Mouse (Mus musculus) midbrain, postnatal 0 days (tissue): ENCODE results near the gene Rock2. TPM values are rescaled to one million over a fixed set of nuclear protein-coding genes. Genes with fewer than 3 reads are reported as not detected.

ENCODE experiments used
- ATAC-seq: fragments of 200-750 bp; cut with Nextera tagmentation; 2 replicates; pipeline ENCODE4 v1.8.0; 2017; ENCODE audit warnings: moderate number of reproducible peaks, mild to moderate bottlenecking, moderate TSS enrichment, moderate library complexity; ENCODE audit not compliant: low FRiP score
- DNase-seq: peaks from one replicate; pipeline ENCODE4 v3.0.0-alpha.2; 2015; ENCODE audit warnings: low spot score
- H3K27ac ChIP-seq: fragments of 300-500 bp; sonication (generic); 2 replicates; pipeline ENCODE4 v1.5.1; 2014; ENCODE audit warnings: low read depth, mild to moderate bottlenecking, low read length, mixed read lengths
- H3K27me3 ChIP-seq: fragments of 300-500 bp; sonication (generic); 2 replicates; pipeline ENCODE4 v1.6.1; 2014; ENCODE audit warnings: low read length, control low read depth, mixed read lengths; ENCODE audit not compliant: insufficient read depth
- H3K36me3 ChIP-seq: fragments of 300-500 bp; sonication (generic); 2 replicates; pipeline ENCODE4 v1.6.1; 2014; ENCODE audit warnings: low read length, control low read depth, mixed read lengths; ENCODE audit not compliant: insufficient read depth
- H3K4me1 ChIP-seq: fragments of 300-500 bp; sonication (generic); 2 replicates; pipeline ENCODE4 v1.6.1; 2014; ENCODE audit warnings: mild to moderate bottlenecking, control low read depth, antibody characterized with exemption, low read length, mixed read lengths; ENCODE audit not compliant: insufficient read depth
- H3K4me2 ChIP-seq: fragments of 300-500 bp; sonication (generic); 2 replicates; pipeline ENCODE4 v1.6.1; 2014; ENCODE audit warnings: low read depth, mild to moderate bottlenecking, low read length, mixed read lengths; ENCODE audit not compliant: poor library complexity, severe bottlenecking
- H3K4me3 ChIP-seq: fragments of 300-500 bp; sonication (generic); 2 replicates; pipeline ENCODE4 v1.5.1; 2014; ENCODE audit warnings: low read depth, mild to moderate bottlenecking, low read length, moderate library complexity
- H3K9ac ChIP-seq: fragments of 300-500 bp; sonication (generic); replicated peaks from 2 replicates; pipeline ENCODE4 v1.6.1; 2014; ENCODE audit warnings: mild to moderate bottlenecking, low read length, moderate library complexity, mixed read lengths; ENCODE audit not compliant: poor library complexity, severe bottlenecking
- H3K9me3 ChIP-seq: fragments of 300-500 bp; sonication (generic); 2 replicates; pipeline ENCODE4 v1.6.1; 2016; ENCODE audit warnings: low read length, control low read depth
- CTCF ChIP-seq: IDR thresholded peaks from 2 replicates; pipeline ENCODE4 v1.5.1; 2016; ENCODE audit warnings: antibody characterized with exemption, mild to moderate bottlenecking
- WGBS: fragments of 180-500 bp; shearing (Covaris S2); extraction: QIAGEN DNeasy Blood & Tissue Kit; methylation state at CpG from one replicate; pipeline ENCODE4 v1.1.7; 2014; 5-methylcytosine and 5-hydroxymethylcytosine counted together
- polyA plus RNA-seq: library from polyadenylated mRNA; unstranded; fragments of >200 nt; fragmentation: Nextera tagmentation; extraction: Ambion mirVana; gene quantifications from 2 replicates; pipeline ENCODE4 v1.2.1, GENCODE M21; 2015
- total RNA-seq: library from RNA; depleted of rRNA; stranded (reverse); fragments of >200 nt; gene quantifications from 2 replicates; pipeline ENCODE4 v1.2.3, GENCODE M21; 2014

Gene Rock2
- total and polyA plus RNA-seq, 2 experiments from 2014 or later = 12.7 to 27.3 TPM

DNA sequence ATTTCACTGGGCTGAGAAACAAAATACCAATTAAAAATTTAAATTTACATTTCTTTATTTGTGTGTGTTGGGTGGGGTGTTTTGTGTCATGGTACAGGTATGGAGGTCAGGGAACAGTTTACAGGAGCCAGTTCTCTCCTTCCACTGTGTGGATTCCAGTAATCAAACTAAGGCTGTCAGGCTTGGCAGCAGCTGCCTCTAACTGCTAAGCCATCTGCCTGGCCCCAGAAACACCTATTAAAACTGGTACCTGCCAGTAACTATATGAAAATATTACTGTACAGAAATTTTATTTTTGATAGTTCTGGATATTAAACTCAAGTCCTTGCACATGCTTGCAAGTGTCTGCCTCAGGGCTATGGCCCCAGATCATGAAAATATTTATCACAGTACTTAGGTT lies 4.1 kb downstream of the Rock2 start:
- H3K27ac ChIP-seq = no peak overlapping the region
- ATAC-seq (no peak), DNase-seq (no peak)
- no peaks in the 10 kb centered on the region for H3K27me3 ChIP-seq
- H3K4me2 ChIP-seq = no peak overlapping the region
- no peaks in the 10 kb centered on the region for H3K9me3 ChIP-seq
- no peak overlapping the region for H3K9ac ChIP-seq
- no peak for TF ChIP-seq CTCF
- peaks cover 12% of the 10 kb centered on the region; the same call in 1 of the 2 replicates for H3K4me1 ChIP-seq
- no peaks in the 10 kb centered on the region for H3K36me3 ChIP-seq
- no peak overlapping the region for H3K4me3 ChIP-seq

DNA sequence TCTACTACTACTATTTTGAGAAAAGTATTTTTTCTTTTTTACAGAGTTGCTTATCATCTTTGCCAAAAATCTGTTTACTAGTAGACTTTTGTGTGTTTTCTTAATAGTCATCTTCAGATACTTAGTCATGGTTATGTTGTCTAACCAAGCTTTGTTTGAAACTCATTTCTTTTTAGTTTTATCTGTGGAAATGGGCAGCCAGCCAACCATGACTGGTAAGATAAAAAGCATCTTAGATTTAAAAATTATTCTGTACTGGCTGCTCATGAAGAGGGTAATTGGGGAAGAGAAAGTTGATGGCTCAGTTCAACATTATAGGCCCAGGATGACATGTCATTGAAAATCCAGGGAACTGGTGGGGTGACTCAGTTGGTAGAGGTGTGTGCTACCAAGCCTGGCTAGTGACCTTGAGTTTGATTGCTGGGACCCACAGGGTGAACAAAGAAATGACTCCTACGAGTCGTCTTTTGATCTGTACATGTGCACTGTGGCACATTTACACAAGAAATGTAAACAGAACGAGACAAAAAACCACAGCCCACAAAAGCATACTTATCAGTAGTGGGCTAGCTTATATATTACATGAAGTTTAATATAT lies 6.0 kb downstream of the Rock2 start:
- no peak overlapping the region for H3K9ac ChIP-seq
- peaks cover 7% of the 10 kb centered on the region; the same call in 1 of the 2 replicates for H3K4me1 ChIP-seq
- no peaks in the 10 kb centered on the region for H3K27me3 ChIP-seq
- H3K36me3 ChIP-seq = no peaks in the 10 kb centered on the region
- TF ChIP-seq CTCF = no peak
- no peaks in the 10 kb centered on the region for H3K9me3 ChIP-seq
- no peak overlapping the region for H3K27ac ChIP-seq
- no peak for ATAC-seq
- H3K4me3 ChIP-seq = no peak overlapping the region
- no peak overlapping the region for H3K4me2 ChIP-seq
- WGBS = 46% methylated on average over 3 of the region's 3 CpGs
- no peak for DNase-seq

DNA sequence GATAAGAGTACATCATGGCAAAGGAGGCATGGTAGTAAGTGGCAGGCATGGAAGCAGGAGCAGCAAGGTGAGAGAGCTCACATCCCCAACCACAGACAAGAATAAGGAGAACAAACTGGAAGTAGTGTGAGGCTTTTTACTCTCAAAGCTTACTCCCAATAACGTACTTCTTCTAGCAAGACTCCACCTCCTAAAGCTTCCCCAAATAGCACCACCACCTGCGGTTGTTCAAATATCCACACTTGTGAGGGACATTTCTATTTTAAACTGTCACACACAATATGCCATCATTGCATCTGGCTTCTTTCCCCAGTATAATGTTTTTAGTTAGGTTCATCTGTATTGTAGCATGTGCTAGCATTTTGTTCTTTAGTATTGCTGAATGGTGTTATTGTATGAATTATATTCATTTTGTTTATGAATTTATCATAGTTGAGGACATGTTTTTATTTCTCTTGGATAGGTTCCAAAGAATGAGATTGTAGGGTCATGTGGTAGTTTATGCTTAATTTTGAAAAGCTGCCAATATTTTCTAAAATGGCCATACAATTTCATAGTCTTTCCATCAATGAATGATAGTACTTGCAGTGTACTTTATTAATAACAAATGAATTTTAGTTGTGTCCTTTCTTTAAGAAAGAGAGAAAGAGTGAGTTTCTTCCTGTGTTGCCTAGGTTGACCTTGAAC lies 9.4 kb downstream of the Rock2 start:
- no peak overlapping the region for H3K4me2 ChIP-seq
- H3K9me3 ChIP-seq = no peaks in the 10 kb centered on the region
- no peak overlapping the region for H3K4me3 ChIP-seq
- no peak for DNase-seq
- ATAC-seq = no peak
- H3K36me3 ChIP-seq = no peaks in the 10 kb centered on the region
- no peaks in the 10 kb centered on the region for H3K27me3 ChIP-seq
- WGBS = 82% methylated on average over 2 of the region's 2 CpGs
- TF ChIP-seq CTCF = no peak
- H3K4me1 ChIP-seq = no peaks in the 10 kb centered on the region
- H3K27ac ChIP-seq = no peak overlapping the region
- H3K9ac ChIP-seq = no peak overlapping the region

DNA sequence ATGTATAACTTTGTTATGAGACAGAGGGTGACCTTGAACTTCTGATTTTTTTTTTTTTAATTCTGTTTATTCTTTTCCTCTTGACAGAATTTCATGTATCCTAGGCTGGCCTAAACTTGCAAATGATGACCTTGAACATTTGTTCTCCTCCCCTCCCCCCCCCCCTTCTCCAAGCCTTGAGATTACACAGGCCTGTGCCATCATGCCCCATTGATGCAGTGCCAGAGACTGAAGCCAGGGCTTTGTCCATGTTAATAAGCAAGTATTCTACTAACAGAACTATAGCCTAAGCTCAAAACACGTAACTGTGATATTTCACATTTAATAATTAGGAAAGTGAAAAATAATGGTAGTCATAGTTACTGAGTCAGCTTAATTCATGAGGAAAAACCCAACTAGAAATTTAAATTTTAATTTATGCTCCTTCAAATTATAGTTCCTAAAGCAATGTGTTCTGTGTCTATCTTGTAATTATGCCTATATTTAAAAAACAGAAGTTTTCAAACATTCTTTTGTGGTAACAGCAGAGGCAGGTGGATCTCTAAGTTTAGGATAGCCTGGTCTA lies 12.7 kb downstream of the Rock2 start:
- TF ChIP-seq CTCF = no peak

DNA sequence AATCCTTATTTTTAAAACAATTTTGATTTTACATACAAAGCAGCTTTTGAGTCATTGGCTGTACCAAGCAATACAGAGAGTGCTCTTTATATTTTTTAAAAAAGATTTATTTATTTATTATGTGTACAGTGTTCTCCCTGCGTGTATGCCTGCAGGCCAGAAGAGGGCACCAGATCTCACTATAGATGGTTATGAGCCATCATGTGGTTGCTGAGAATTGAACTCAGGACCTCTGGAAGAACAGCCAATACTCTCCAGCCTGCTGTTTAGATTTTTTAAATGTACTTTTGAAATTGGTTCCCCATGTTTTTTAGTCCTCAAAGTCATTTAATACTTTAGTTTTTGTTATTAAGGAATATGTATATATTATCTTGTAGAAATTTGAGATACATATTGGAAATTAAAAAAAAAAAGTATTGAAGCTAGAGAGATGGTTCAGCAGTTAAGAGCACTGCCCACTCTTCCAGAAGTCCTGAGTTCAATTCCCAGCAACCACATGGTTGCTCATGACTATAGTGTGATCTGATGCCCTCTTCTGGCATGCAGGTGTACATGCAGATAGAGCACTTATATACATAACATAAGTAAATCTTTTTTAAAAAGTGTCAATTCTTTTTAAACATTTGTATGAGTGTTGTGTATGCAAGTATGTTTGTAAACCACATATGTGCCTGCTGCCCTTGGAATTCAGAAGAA lies 13.4 kb downstream of the Rock2 start:
- no peak overlapping the region for H3K9ac ChIP-seq
- TF ChIP-seq CTCF = peak; percentile 36
- H3K36me3 ChIP-seq = no peaks in the 10 kb centered on the region
- H3K27me3 ChIP-seq = no peaks in the 10 kb centered on the region
- no peak overlapping the region for H3K27ac ChIP-seq
- H3K4me2 ChIP-seq = no peak overlapping the region
- H3K4me3 ChIP-seq = no peak overlapping the region
- no peak for DNase-seq
- WGBS = 93% methylated on average over 1 of the region's 1 CpGs
- no peak for ATAC-seq
- H3K9me3 ChIP-seq = no peaks in the 10 kb centered on the region
- H3K4me1 ChIP-seq = no peaks in the 10 kb centered on the region

More for the DNA sequence above, 12.7 kb downstream of the Rock2 start:
- WGBS = 75% methylated on average over 1 of the region's 1 CpGs
- Histone ChIP-seq H3K9ac (no peak overlapping the region), H3K4me1 (no peaks in the 10 kb centered on the region), H3K27me3 (no peaks in the 10 kb centered on the region), H3K27ac (no peak overlapping the region), H3K4me3 (no peak overlapping the region), H3K4me2 (no peak overlapping the region), H3K9me3 (no peaks in the 10 kb centered on the region), H3K36me3 (no peaks in the 10 kb centered on the region)
- no peak for ATAC-seq
- DNase-seq = no peak

DNA sequence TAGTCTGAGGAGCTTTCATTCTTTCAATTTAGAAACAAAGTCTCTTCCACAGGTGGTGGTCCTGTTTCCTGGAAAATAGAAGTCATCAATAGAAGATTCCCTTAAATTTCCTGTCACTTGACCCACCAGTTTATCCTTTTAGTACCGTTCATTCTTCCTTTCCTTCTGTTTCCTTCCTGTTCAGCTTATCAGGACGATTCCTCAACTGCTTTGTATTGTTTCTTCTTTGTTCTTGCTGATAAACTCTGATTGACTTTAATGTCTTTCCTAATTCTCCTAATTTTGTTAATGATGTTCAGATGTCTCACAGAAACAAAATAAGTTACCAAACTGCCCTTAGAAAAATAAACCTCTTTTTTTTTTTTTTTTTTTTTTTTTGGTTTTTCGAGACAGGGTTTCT lies 16.8 kb downstream of the Rock2 start:
- H3K4me1 ChIP-seq = no peaks in the 10 kb centered on the region
- H3K4me2 ChIP-seq = no peak overlapping the region
- no peaks in the 10 kb centered on the region for H3K27me3 ChIP-seq
- WGBS = 42% methylated on average over 2 of the region's 3 CpGs
- ATAC-seq (no peak), DNase-seq (no peak)
- H3K27ac ChIP-seq = no peak overlapping the region
- H3K4me3 ChIP-seq = no peak overlapping the region
- no peak overlapping the region for H3K9ac ChIP-seq
- no peaks in the 10 kb centered on the region for H3K9me3 ChIP-seq
- H3K36me3 ChIP-seq = no peaks in the 10 kb centered on the region
- no peak for TF ChIP-seq CTCF
